Mouse (Mus musculus) CD8-positive naive resting alpha-beta T cell, adult 57 days (primary cell): ENCODE measurements around the gene Foxd4. TPM values are rescaled to one million over a fixed set of nuclear protein-coding genes. Genes with fewer than 3 reads are reported as not detected.

ENCODE experiments used
- total RNA-seq: library from RNA; stranded (reverse); gene quantifications from one replicate; pipeline ENCODE4 v1.2.4, GENCODE M21; 2023

Gene Foxd4
- total RNA-seq = not detected

DNA sequence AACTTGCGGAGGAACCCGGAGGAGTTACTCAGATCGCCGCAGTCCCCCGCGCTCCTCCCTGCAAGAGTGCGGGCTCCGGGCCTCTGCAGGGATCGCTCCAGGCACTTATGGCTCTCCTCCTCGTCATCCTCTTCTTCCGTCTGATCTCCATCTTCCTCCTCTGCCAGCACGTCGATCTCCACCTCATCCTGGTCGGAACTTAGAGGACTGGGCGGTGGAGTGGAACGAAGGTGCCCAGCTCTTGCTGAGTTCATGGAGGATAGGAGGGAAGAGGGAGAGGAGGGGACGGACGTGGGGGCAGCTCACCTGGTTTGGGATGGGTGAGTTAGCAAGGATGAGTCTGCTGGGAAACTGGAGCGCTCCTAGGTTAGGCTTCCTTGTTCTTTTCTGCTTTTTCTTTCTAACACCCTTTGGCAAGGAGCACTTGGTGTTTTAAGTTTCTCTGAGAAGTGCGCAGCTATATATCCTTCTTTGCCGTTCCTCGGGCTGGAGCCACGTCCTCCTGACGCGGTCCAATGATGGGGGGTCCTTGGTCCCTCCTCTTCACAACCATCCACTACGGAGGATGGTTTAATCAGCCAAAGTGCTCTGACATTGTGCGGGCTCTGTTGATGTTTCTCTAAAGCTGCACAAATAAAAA, at the start of gene Foxd4:
TSS of gene Foxd4 (minus strand) at position 617 of the 640 bp plus-strand sequence.

DNA sequence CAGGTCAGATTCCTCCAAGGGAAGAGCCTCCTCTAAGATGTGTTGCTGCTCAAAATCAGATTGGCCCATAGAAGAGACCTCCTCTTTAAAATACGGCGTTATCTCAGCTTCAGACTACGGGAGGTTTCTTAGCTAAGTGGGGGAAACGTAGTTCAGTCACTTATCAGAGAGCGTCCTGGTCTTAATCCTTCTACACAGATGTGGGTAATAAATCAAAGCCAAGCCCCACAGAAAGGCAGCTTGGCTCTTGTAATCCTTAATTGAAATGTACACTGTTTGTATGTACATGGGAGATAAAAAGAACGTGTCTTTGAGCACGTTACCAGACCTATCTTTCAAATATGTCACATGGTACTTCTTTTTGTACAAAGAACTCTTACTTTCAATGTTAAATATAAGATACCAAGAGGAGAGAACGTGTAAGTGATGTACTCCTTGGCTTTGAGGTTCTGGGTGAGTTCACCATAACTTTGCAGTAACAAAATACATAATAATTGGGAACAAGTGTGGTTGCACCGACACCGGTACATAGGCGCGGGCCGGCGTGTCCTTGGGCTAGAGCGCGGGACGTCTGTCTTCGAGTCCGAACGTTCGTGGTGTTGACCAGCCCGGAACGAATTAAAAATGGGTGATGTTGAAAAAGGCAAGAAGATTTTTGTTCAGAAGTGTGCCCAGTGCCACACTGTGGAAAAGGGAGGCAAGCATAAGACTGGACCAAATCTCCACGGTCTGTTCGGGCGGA, 25.7 kb downstream of the Foxd4 start, which contains the start of gene Gm10053:
TSS of gene Gm10053 (plus strand) at position 558 of the 742 bp plus-strand sequence.

DNA sequence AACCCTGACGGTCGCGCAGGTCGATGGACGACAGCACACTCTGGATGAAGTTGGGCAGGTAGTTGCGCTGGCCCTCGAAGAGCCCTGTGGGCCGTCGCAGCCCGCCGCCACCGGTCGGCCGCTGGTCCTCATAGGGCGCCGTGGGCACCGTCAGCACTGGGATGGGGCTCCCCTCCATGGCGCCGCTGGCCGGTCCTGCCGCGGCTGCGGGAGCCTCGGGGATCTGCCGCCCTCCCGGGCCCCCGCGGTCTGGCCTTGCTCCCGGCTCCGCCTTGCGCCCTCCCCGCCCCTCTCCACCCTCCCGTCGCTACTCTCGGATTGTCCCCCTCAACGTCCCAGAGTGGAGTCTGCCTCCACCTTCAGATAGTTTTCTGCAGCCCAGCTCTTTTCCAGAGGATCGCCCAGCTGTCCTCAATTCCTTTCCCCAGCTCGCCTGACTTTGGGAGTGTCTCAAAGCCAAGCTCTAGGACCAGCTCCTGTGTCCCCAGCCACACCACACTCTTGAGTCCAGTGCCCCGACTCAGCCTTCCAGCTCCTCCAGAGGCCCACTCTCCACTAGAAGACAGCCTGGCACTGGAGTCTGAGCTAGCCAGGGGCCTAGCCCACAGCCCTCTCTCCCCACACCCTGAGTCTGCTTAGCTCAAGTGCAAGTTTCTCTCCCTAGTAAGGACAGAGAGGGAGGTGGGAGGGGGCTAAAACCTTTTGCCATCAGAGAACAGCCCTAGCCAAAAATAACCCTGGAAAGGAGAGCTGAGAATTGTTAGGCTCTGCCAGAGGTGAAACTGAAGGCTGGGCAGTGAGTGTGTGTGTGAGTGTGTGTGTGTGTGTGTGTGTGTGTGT, 39.2 kb downstream of the Foxd4 start, which contains the start of gene Pgm5:
TSS of gene Pgm5 (minus strand) at position 244 of the 840 bp plus-strand sequence.

Other genes with a start within 250 kb of the Foxd4 start
- gene Tmem252, start 227.2 kb downstream of the Foxd4 start, total RNA-seq = not detected
- gene Pgm5, start 39.3 kb downstream of the Foxd4 start, total RNA-seq = not detected
- 33.9 TPM for gene Gm10053, start 25.5 kb downstream of the Foxd4 start, total RNA-seq
- gene Cbwd1, start 60.4 kb upstream of the Foxd4 start, total RNA-seq = 9.9 TPM
- gene Dock8, start 98.3 kb upstream of the Foxd4 start, total RNA-seq = 280 TPM